28 mouse cellular contexts compared by ENCODE assay signal in the genomic region with DNA sequence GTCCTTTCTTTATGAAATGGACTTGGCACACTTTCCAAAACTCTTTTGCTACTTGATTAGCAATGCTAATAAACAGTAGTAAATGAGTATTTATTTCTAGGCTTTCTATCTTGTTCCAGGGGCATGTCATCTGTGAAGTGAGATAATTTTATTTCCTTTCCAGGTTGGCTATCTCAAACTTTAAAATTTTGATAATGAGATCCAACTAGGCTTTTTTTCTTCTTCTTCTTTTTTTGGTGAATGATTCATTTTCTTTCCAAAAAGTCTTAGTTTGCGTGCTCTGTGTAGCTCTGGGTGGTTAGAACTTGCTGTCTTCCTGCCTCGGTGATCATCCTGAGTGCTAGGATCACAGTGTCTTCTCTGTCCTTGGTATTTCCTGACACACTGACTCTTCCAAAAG.
"Had no signal": no experiment of that assay in that cellular context is flagged by ENCODE, and none has a peak within 500 bp of the region (broad histone marks: within the 10 kb centered on the region; RNA-seq: fewer than 3 reads in every experiment).

No protein-coding gene starts in this region.

- H3K4me3 ChIP-seq: embryonic facial prominence, embryonic 10.5 days; embryonic facial prominence, embryonic 12.5 days; embryonic facial prominence, embryonic 13.5 days; embryonic facial prominence, embryonic 15.5 days; erythroblast, embryonic 14.5 days; forebrain, embryonic 10.5 days; forebrain, embryonic 12.5 days; forebrain, embryonic 13.5 days; forebrain, embryonic 15.5 days; gastrocnemius, adult 2 months; heart, adult 2 months had no signal

- ATAC-seq: forebrain, embryonic 13.5 days; forebrain, embryonic 14.5 days; forebrain, embryonic 15.5 days; forebrain, embryonic 16.5 days; forebrain, postnatal 0 days had no signal

- H3K4me1 ChIP-seq: embryonic facial prominence, embryonic 10.5 days; embryonic facial prominence, embryonic 12.5 days; embryonic facial prominence, embryonic 13.5 days; embryonic facial prominence, embryonic 15.5 days; forebrain, embryonic 10.5 days; forebrain, embryonic 12.5 days; forebrain, embryonic 13.5 days had no signal

- H3K9me3 ChIP-seq: embryonic facial prominence, embryonic 10.5 days; embryonic facial prominence, embryonic 12.5 days; embryonic facial prominence, embryonic 13.5 days; embryonic facial prominence, embryonic 15.5 days; forebrain, embryonic 10.5 days; forebrain, embryonic 12.5 days; forebrain, embryonic 13.5 days; forebrain, embryonic 15.5 days had no signal

- H3K9ac ChIP-seq: embryonic facial prominence, embryonic 12.5 days; embryonic facial prominence, embryonic 13.5 days; embryonic facial prominence, embryonic 15.5 days; forebrain, embryonic 12.5 days; forebrain, embryonic 13.5 days; forebrain, embryonic 15.5 days; forebrain, postnatal 0 days had no signal

- H3K27me3 ChIP-seq: embryonic facial prominence, embryonic 12.5 days; embryonic facial prominence, embryonic 13.5 days; embryonic facial prominence, embryonic 15.5 days; forebrain, embryonic 12.5 days; forebrain, embryonic 13.5 days; forebrain, embryonic 15.5 days had no signal

- H3K27ac ChIP-seq: embryonic facial prominence, embryonic 10.5 days; embryonic facial prominence, embryonic 12.5 days; embryonic facial prominence, embryonic 13.5 days; embryonic facial prominence, embryonic 15.5 days; forebrain, embryonic 10.5 days; forebrain, embryonic 12.5 days; forebrain, embryonic 13.5 days; forebrain, embryonic 15.5 days; gastrocnemius, adult 2 months; heart, adult 2 months had no signal

- DNase-seq: cerebellum, adult 8-10 months; cerebellum, adult 9-10 months; cerebellum, adult 9-11 months; cerebellum, postnatal 10 days; cerebellum, postnatal 14 days; cerebellum, postnatal 25 days; cerebellum, postnatal 36 days; embryo, embryonic 11 days; forebrain, postnatal 0 days; gastrocnemius, adult 2 months; gastrocnemius, postnatal 10 days; gastrocnemius, postnatal 14 days; gastrocnemius, postnatal 25 days; gastrocnemius, postnatal 36 days; heart, adult 11 months; heart, adult 18-20 months; heart, adult 2 months had no signal

- H3K4me2 ChIP-seq: embryonic facial prominence, embryonic 12.5 days; embryonic facial prominence, embryonic 13.5 days; embryonic facial prominence, embryonic 15.5 days; forebrain, embryonic 12.5 days; forebrain, embryonic 13.5 days; forebrain, embryonic 15.5 days had no signal
